Mouse (Mus musculus) cerebellum, adult (tissue): Measurements from ENCODE around the gene Tas2r121.
"Not testable (repeated sequence)": the region's sequence is repeated elsewhere in the genome, so short reads cannot be mapped to it uniquely, and the experiment has no call there.

ENCODE experiments used
- ATAC-seq: cut with Nextera tagmentation; 2 replicates; pipeline ENCODE4 v1.9.2; 2017; ENCODE audit warnings: mild to moderate bottlenecking, moderate library complexity, mixed read lengths; ENCODE audit not compliant: insufficient number of reproducible peaks, low FRiP score, low TSS enrichment

The Tas2r121 gene

GRCm38 (mm10) chr6:132700907-132701306, at the start of gene Tas2r121:
TSS of gene Tas2r121 (minus strand) at chr6:132701007.
- no peak for ATAC-seq

GRCm38 (mm10) chr6:132750206-132750605, 49.4 kb upstream of the Tas2r121 start:
- no peak for ATAC-seq

- ATAC-seq = no peak
These were observed 37.1 kb upstream of the Tas2r121 start, which contains the start of gene Tas2r115 for GRCm38 (mm10) chr6:132737935-132738334. TSS of gene Tas2r115 (minus strand) at chr6:132738035.

GRCm38 (mm10) chr6:132711828-132712227, 11.0 kb upstream of the Tas2r121 start, which contains the start of gene Tas2r122:
TSS of gene Tas2r122 (minus strand) at chr6:132711928.
- no peak for ATAC-seq

- ATAC-seq = not testable (repeated sequence)
These were observed 9.2 kb downstream of the Tas2r121 start for GRCm38 (mm10) chr6:132691596-132691995.

GRCm38 (mm10) chr6:132656653-132657052, 44.2 kb downstream of the Tas2r121 start, which contains the start of gene Tas2r120:
TSS of gene Tas2r120 (plus strand) at chr6:132656953.
- ATAC-seq = no peak

- no peak for ATAC-seq
These were observed 49.4 kb downstream of the Tas2r121 start, which contains the start of gene A630073D07Rik for GRCm38 (mm10) chr6:132651426-132651825. TSS of gene A630073D07Rik (minus strand) at chr6:132651526.
